Mouse (Mus musculus): Measurements from ENCODE around the gene Bahd1. TPM values are rescaled to one million over a fixed set of nuclear protein-coding genes. Genes with fewer than 3 reads are reported as not detected.

Bahd1 gene
- total RNA-seq, 2 experiments from 2014 or later, result 35.8 to 37.5 TPM

- intact Hi-C loops (cut with DNase I), result no loop called here
- DNase-seq (ENCODE audit: low spot score in 2 of 2), result no peak
Observed at GRCm38 (mm10) chr2:118896914-118897291, 3.3 kb upstream of the Bahd1 start.

- intact Hi-C loops (cut with DNase I), result no loop called here
- no peak for DNase-seq (ENCODE audit: low spot score in 2 of 2)
Observed at GRCm38 (mm10) chr2:118897392-118897791, 2.8 kb upstream of the Bahd1 start.

- intact Hi-C loops (cut with DNase I), result no loop called here
- no peak for DNase-seq (ENCODE audit: low spot score in 2 of 2)
Observed at GRCm38 (mm10) chr2:118897808-118898207, 2.4 kb upstream of the Bahd1 start.

GRCm38 (mm10) chr2:118898771-118899170 lies 1.4 kb upstream of the Bahd1 start:
- intact Hi-C loops (cut with DNase I), result no loop called here

GRCm38 (mm10) chr2:118899306-118899705 lies 871 bp upstream of the Bahd1 start:
- intact Hi-C loops (cut with DNase I), result no loop called here

More at GRCm38 (mm10) chr2:118898771-118899170, 1.4 kb upstream of the Bahd1 start:
- DNase-seq (ENCODE audit: low spot score in 2 of 2), result no peak

GRCm38 (mm10) chr2:118900826-118901140 lies 606 bp downstream of the Bahd1 start:
- DNase-seq (ENCODE audit: low spot score in 2 of 2), result no peak
- intact Hi-C loops (cut with DNase I), result loop anchor here (1.0 kb wide), 1 partner anchor 72 kb away; no protein-coding TSS in a partner anchor

More at GRCm38 (mm10) chr2:118899306-118899705, 871 bp upstream of the Bahd1 start:
- DNase-seq (ENCODE audit: low spot score in 2 of 2), result no peak

- intact Hi-C loops (cut with DNase I), result loop anchor here (1.0 kb wide), 1 partner anchor 71 kb away; no protein-coding TSS in a partner anchor
- DNase-seq (ENCODE audit: low spot score in 2 of 2), result peak; percentile 97 to 98
Observed at GRCm38 (mm10) chr2:118901175-118902031, 1.2 kb downstream of the Bahd1 start.

- DNase-seq (ENCODE audit: low spot score in 2 of 2), result peak in 1 of 2 experiments; percentile 29
- intact Hi-C loops (cut with DNase I), result no loop called here
Observed at GRCm38 (mm10) chr2:118902051-118903025, 2.2 kb downstream of the Bahd1 start.

GRCm38 (mm10) chr2:118903333-118903741 lies 3.2 kb downstream of the Bahd1 start:
- intact Hi-C loops (cut with DNase I), result no loop called here
- no peak for DNase-seq (ENCODE audit: low spot score in 2 of 2)

- DNase-seq (ENCODE audit: low spot score in 2 of 2), result no peak
- intact Hi-C loops (cut with DNase I), result no loop called here
Observed at GRCm38 (mm10) chr2:118905433-118906117, 5.4 kb downstream of the Bahd1 start.

GRCm38 (mm10) chr2:118906118-118906492 lies 5.9 kb downstream of the Bahd1 start:
- DNase-seq (ENCODE audit: low spot score in 2 of 2), result no peak
- intact Hi-C loops (cut with DNase I), result no loop called here

GRCm38 (mm10) chr2:118907781-118908180 lies 7.6 kb downstream of the Bahd1 start:
- DNase-seq (ENCODE audit: low spot score in 2 of 2), result no peak
- intact Hi-C loops (cut with DNase I), result no loop called here

- intact Hi-C loops (cut with DNase I), result no loop called here
- no peak for DNase-seq (ENCODE audit: low spot score in 2 of 2)
Observed at GRCm38 (mm10) chr2:118909151-118909550, 9.0 kb downstream of the Bahd1 start.

- no peak for DNase-seq (ENCODE audit: low spot score in 2 of 2)
- intact Hi-C loops (cut with DNase I), result no loop called here
Observed at GRCm38 (mm10) chr2:118910605-118911278, 10.6 kb downstream of the Bahd1 start.

- intact Hi-C loops (cut with DNase I), result no loop called here
- DNase-seq (ENCODE audit: low spot score in 2 of 2), result no peak
Observed at GRCm38 (mm10) chr2:118912706-118913105, 12.5 kb downstream of the Bahd1 start.

GRCm38 (mm10) chr2:118913551-118914276 lies 13.5 kb downstream of the Bahd1 start:
- DNase-seq (ENCODE audit: low spot score in 2 of 2), result no peak
- intact Hi-C loops (cut with DNase I), result no loop called here

- DNase-seq (ENCODE audit: low spot score in 2 of 2), result no peak
- intact Hi-C loops (cut with DNase I), result no loop called here
Observed at GRCm38 (mm10) chr2:118914685-118915084, 14.5 kb downstream of the Bahd1 start.

GRCm38 (mm10) chr2:118916436-118916835 lies 16.3 kb downstream of the Bahd1 start:
- DNase-seq (ENCODE audit: low spot score in 2 of 2), result no peak
- intact Hi-C loops (cut with DNase I), result no loop called here
